Mouse (Mus musculus): ENCODE data around the gene Ywhah. TPM values are rescaled to one million over a fixed set of nuclear protein-coding genes. Genes with fewer than 3 reads are reported as not detected.

The Ywhah gene
- 435 and 440 TPM in 2 replicates for polyA plus RNA-seq (2016; fragmentation: Nextera tagmentation; extraction: Ambion mirVana)

- Histone ChIP-seq H3K4me1 (peaks cover 29% of the 10 kb centered on the region), H3K4me2 (replicated peaks) (peak within 1 kb of the TSS; percentile 90), H3K4me3 (peak within 1 kb of the TSS; percentile 93), H3K9me3 (no peaks in the 10 kb centered on the region), H3K27me3 (no peaks in the 10 kb centered on the region), H3K36me3 (peaks cover 5% of the 10 kb centered on the region; the same call in 1 of the 2 replicates), H3K9ac (replicated peaks) (peak within 1 kb of the TSS; percentile 96), H3K27ac (replicated peaks) (peak within 1 kb of the TSS; percentile 100)
- ATAC-seq (ENCODE audit: low FRiP score, low read depth), result peak; percentile 96
- WGBS, result under 1% methylated on average over 109 of the region's 121 CpGs
Measured at GRCm38 (mm10) chr5:33018561-33019425, at the start of gene Ywhah. Gene Ywhah, plus strand, starts transcription at chr5:33018816.

DNA sequence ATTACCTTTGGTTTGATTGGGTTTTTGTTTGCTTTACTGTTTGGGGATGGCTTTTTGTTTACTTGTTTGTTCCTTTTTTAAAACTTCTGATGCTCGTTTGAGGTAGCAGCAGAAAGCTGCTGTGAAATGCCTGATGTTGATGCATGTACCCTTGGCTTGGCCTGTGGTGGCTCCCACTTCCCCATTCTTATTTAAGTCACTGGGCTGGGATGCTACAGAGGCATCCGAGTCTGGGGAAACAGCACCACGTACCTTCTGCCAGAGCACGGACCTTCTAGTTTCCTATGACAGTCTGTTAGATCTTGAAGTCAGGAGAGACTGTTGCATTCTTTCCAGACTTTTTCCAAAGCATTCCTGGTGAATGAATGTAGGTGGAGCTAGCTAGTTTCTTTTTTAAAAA is 42.1 kb upstream of the Ywhah start:
- H3K27ac ChIP-seq (replicated peaks), result no peak overlapping the region
- H3K9ac ChIP-seq (replicated peaks), result no peak overlapping the region
- H3K27me3 ChIP-seq, result no peaks in the 10 kb centered on the region
- peaks cover 37% of the 10 kb centered on the region for H3K36me3 ChIP-seq
- no peak overlapping the region for H3K4me3 ChIP-seq
- 89% methylated on average over 4 of the region's 4 CpGs for WGBS
- H3K4me2 ChIP-seq (replicated peaks), result no peak overlapping the region
- no peaks in the 10 kb centered on the region for H3K9me3 ChIP-seq
- no peaks in the 10 kb centered on the region for H3K4me1 ChIP-seq
- no peak for ATAC-seq (ENCODE audit: low FRiP score, low read depth)

DNA sequence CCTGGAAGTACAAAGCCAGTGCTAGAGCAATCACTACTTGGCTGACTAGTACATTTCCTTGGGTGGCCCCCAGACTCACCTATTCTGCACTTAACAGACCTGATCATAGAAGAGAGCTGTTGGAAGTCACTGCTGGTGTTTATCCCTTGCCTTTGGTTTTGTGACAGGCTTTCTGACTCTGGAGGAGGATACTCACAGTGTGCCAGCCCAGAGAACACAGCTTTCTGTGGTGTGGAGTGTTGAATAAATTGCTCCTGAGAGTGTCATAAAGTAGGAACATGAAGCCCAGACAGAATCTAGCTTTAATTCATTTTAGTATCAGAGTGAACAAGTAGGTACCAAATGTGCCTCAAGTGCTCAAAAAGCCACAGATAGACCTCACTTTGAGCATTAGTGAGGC is 41.4 kb upstream of the Ywhah start:
- peaks cover 42% of the 10 kb centered on the region for H3K36me3 ChIP-seq
- H3K4me1 ChIP-seq, result no peaks in the 10 kb centered on the region
- H3K27me3 ChIP-seq, result no peaks in the 10 kb centered on the region
- H3K9me3 ChIP-seq, result no peaks in the 10 kb centered on the region
- H3K4me3 ChIP-seq, result no peak overlapping the region
- no peak for ATAC-seq (ENCODE audit: low FRiP score, low read depth)
- H3K27ac ChIP-seq (replicated peaks), result no peak overlapping the region
- no peak overlapping the region for H3K9ac ChIP-seq (replicated peaks)
- no peak overlapping the region for H3K4me2 ChIP-seq (replicated peaks)

DNA sequence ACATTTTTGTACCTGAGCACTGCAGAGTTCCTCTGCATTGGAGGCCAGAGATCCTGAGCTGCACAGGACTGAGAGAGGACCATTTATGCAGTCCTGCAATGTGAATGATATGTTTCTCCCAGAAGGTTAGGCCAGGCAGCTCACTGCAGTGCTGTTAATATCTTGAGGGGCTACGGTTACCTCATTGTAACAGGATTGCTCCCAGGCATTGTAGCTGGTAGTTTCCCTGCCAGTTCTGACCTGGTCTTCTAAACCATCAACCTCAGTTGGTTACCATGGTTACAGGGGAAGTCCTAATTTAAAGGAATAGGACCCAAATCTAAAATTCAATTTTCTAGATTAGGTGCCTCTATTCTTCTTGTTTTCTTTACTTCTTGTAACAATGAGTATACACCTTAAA is 33.2 kb upstream of the Ywhah start:
- 50% methylated on average over 1 of the region's 1 CpGs for WGBS
- Histone ChIP-seq H3K36me3 (peaks cover 66% of the 10 kb centered on the region), H3K27me3 (no peaks in the 10 kb centered on the region), H3K9me3 (no peaks in the 10 kb centered on the region), H3K4me1 (0 out of 2 replicates have a peak, but pooled peaks cover 3% of the 10 kb centered on the region), H3K27ac (replicated peaks) (no peak overlapping the region), H3K9ac (replicated peaks) (no peak overlapping the region), H3K4me2 (replicated peaks) (no peak overlapping the region), H3K4me3 (no peak overlapping the region)
- ATAC-seq (ENCODE audit: low FRiP score, low read depth), result no peak

- 0 out of 2 replicates have a peak, but pooled peaks have one; percentile 41 for ATAC-seq (ENCODE audit: low FRiP score, low read depth)
- peaks cover 6% of the 10 kb centered on the region; the same call in 1 of the 2 replicates for H3K4me1 ChIP-seq
- H3K4me2 ChIP-seq (replicated peaks), result no peak overlapping the region
- no peaks in the 10 kb centered on the region for H3K9me3 ChIP-seq
- H3K27ac ChIP-seq (replicated peaks), result no peak overlapping the region
- H3K36me3 ChIP-seq, result peaks cover 48% of the 10 kb centered on the region
- 77% methylated on average over 1 of the region's 1 CpGs for WGBS
- H3K9ac ChIP-seq (replicated peaks), result no peak overlapping the region
- H3K27me3 ChIP-seq, result no peaks in the 10 kb centered on the region
- no peak overlapping the region for H3K4me3 ChIP-seq
Measured at GRCm38 (mm10) chr5:32987873-32988272, 30.7 kb upstream of the Ywhah start.

DNA sequence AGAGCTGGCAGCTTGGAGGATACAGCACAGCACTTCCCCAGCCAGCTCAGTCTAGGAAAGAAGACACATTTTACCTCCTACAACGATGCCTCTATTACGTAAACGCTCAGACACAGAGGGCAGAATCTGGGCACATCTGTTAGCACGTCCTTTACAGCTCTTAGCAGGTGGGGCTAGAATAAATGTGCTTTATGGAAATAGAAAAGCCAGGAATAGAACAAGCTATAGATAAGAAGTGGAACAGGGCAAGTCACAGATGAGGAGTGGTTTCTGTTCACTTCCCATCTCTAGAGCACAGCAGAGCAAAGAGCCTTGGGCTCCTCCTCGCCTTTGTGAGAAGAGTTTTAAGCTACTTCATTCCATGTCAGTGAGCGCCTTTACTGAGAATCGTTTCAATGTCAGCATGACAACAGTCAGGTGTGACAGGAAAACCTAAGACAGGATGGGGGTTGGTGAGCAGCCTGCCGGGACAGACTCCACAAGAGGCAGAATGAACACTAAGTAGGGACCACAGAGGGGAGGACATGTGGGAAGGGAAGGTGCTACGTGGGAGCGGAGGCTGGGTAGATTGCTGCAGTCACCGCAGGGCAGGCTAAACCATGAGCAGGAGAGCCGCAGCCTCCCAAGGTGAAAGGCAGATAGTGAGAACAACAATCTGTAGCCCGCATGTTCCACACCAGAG is 28.5 kb upstream of the Ywhah start:
- no peak for ATAC-seq (ENCODE audit: low FRiP score, low read depth)
- H3K27me3 ChIP-seq, result no peaks in the 10 kb centered on the region
- peaks cover 8% of the 10 kb centered on the region; the same call in 1 of the 2 replicates for H3K4me1 ChIP-seq
- no peaks in the 10 kb centered on the region for H3K9me3 ChIP-seq
- H3K27ac ChIP-seq (replicated peaks), result no peak overlapping the region
- no peak overlapping the region for H3K4me3 ChIP-seq
- H3K9ac ChIP-seq (replicated peaks), result no peak overlapping the region
- peaks cover 25% of the 10 kb centered on the region for H3K36me3 ChIP-seq
- no peak overlapping the region for H3K4me2 ChIP-seq (replicated peaks)
- 84% methylated on average over 13 of the region's 13 CpGs for WGBS

- peaks cover 6% of the 10 kb centered on the region; the same call in 1 of the 2 replicates for H3K4me1 ChIP-seq
- H3K9ac ChIP-seq (replicated peaks), result 0 out of 2 replicates have a peak overlapping the region, but pooled peaks have one; percentile 15
- no peaks in the 10 kb centered on the region for H3K9me3 ChIP-seq
- WGBS, result 82% methylated on average over 8 of the region's 8 CpGs
- H3K36me3 ChIP-seq, result peaks cover 19% of the 10 kb centered on the region
- H3K4me3 ChIP-seq, result no peak overlapping the region
- no peaks in the 10 kb centered on the region for H3K27me3 ChIP-seq
- ATAC-seq (ENCODE audit: low FRiP score, low read depth), result no peak
- H3K27ac ChIP-seq (replicated peaks), result no peak overlapping the region
- no peak overlapping the region for H3K4me2 ChIP-seq (replicated peaks)
Measured at GRCm38 (mm10) chr5:32991152-32991551, 27.5 kb upstream of the Ywhah start.

GRCm38 (mm10) chr5:32994471-32994870 is 24.1 kb upstream of the Ywhah start:
- ATAC-seq (ENCODE audit: low FRiP score, low read depth), result no peak
- WGBS, result 72% methylated on average over 2 of the region's 2 CpGs
- H3K36me3 ChIP-seq, result 0 out of 2 replicates have a peak, but pooled peaks cover under 1% of the 10 kb centered on the region
- no peaks in the 10 kb centered on the region for H3K9me3 ChIP-seq
- 0 out of 2 replicates have a peak, but pooled peaks cover 1% of the 10 kb centered on the region for H3K27me3 ChIP-seq
- peaks cover 10% of the 10 kb centered on the region; the same call in 1 of the 2 replicates for H3K4me1 ChIP-seq
- H3K27ac ChIP-seq (replicated peaks), result no peak overlapping the region
- H3K9ac ChIP-seq (replicated peaks), result no peak overlapping the region
- no peak overlapping the region for H3K4me2 ChIP-seq (replicated peaks)
- no peak overlapping the region for H3K4me3 ChIP-seq

DNA sequence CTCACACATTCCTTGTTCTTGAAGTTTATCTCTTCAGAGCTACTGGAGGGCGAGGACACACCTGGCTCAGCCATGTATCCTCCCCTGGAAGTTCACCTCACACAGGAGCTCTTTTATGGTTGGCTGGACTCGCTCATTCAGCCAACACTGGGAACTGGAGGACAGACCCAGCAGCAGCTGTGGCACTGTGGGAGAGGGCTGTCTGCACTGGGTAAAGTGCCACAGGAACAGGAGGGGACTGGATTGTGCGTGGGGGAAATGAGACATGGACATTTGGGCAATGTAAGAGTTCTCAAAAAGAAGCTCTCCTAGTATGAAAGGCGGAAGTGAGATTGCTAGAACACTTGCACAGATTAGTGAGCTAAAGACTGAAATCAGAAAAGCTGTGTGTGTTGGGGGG is 22.9 kb upstream of the Ywhah start:
- WGBS, result 91% methylated on average over 4 of the region's 4 CpGs
- H3K4me1 ChIP-seq, result peaks cover 10% of the 10 kb centered on the region; the same call in 1 of the 2 replicates
- H3K4me2 ChIP-seq (replicated peaks), result no peak overlapping the region
- H3K27me3 ChIP-seq, result 0 out of 2 replicates have a peak, but pooled peaks cover 4% of the 10 kb centered on the region
- ATAC-seq (ENCODE audit: low FRiP score, low read depth), result no peak
- H3K9me3 ChIP-seq, result no peaks in the 10 kb centered on the region
- H3K27ac ChIP-seq (replicated peaks), result no peak overlapping the region
- H3K36me3 ChIP-seq, result no peaks in the 10 kb centered on the region
- H3K4me3 ChIP-seq, result no peak overlapping the region
- no peak overlapping the region for H3K9ac ChIP-seq (replicated peaks)

DNA sequence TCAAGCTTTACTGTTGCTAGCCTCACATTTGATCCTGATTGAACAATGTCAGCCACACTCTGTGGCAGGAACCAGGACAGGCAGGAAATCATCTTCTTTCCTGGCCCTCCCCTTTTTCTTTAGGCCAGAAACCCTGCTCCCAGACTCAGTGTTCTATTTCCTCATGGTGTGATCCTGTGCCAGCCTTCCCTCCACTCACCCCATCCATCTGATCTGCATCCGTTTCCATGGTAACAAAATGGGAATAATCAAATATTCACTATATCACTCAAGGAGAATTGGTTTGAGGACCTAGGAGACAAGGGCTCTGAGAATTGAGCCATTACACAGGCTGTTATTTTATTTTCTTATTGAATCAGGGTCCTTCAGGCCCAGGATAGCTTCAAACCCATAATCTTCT is 22.1 kb upstream of the Ywhah start:
- H3K9me3 ChIP-seq, result no peaks in the 10 kb centered on the region
- no peak overlapping the region for H3K4me2 ChIP-seq (replicated peaks)
- no peak for ATAC-seq (ENCODE audit: low FRiP score, low read depth)
- H3K4me3 ChIP-seq, result no peak overlapping the region
- H3K4me1 ChIP-seq, result 0 out of 2 replicates have a peak, but pooled peaks cover 7% of the 10 kb centered on the region
- H3K27me3 ChIP-seq, result 0 out of 2 replicates have a peak, but pooled peaks cover 4% of the 10 kb centered on the region
- H3K9ac ChIP-seq (replicated peaks), result no peak overlapping the region
- no peaks in the 10 kb centered on the region for H3K36me3 ChIP-seq
- 0 out of 2 replicates have a peak overlapping the region, but pooled peaks have one; percentile 10 for H3K27ac ChIP-seq (replicated peaks)
- 87% methylated on average over 1 of the region's 1 CpGs for WGBS

- WGBS, result 58% methylated on average over 4 of the region's 4 CpGs
- peak overlapping the region; percentile 20; the same call in 1 of the 2 replicates for H3K9ac ChIP-seq (replicated peaks)
- H3K4me2 ChIP-seq (replicated peaks), result no peak overlapping the region
- no peak overlapping the region for H3K4me3 ChIP-seq
- 0 out of 2 replicates have a peak, but pooled peaks cover 7% of the 10 kb centered on the region for H3K4me1 ChIP-seq
- H3K36me3 ChIP-seq, result no peaks in the 10 kb centered on the region
- ATAC-seq (ENCODE audit: low FRiP score, low read depth), result no peak
- H3K27ac ChIP-seq (replicated peaks), result no peak overlapping the region
- H3K9me3 ChIP-seq, result no peaks in the 10 kb centered on the region
- 0 out of 2 replicates have a peak, but pooled peaks cover 4% of the 10 kb centered on the region for H3K27me3 ChIP-seq
Measured at GRCm38 (mm10) chr5:32997686-32998085, 20.9 kb upstream of the Ywhah start.

GRCm38 (mm10) chr5:32998783-32999182 is 19.8 kb upstream of the Ywhah start:
- no peak overlapping the region for H3K27ac ChIP-seq (replicated peaks)
- H3K4me3 ChIP-seq, result no peak overlapping the region
- H3K9ac ChIP-seq (replicated peaks), result no peak overlapping the region
- ATAC-seq (ENCODE audit: low FRiP score, low read depth), result no peak
- H3K4me2 ChIP-seq (replicated peaks), result no peak overlapping the region
- H3K4me1 ChIP-seq, result 0 out of 2 replicates have a peak, but pooled peaks cover 7% of the 10 kb centered on the region
- H3K36me3 ChIP-seq, result no peaks in the 10 kb centered on the region
- no peaks in the 10 kb centered on the region for H3K9me3 ChIP-seq
- WGBS, result 86% methylated on average over 4 of the region's 4 CpGs
- H3K27me3 ChIP-seq, result 0 out of 2 replicates have a peak, but pooled peaks cover 4% of the 10 kb centered on the region
